Mouse (Mus musculus) MN1 (cell line): ENCODE results near the gene Vmn2r40.
"Not testable (repeated sequence)": the region's sequence is repeated elsewhere in the genome, so short reads cannot be mapped to it uniquely, and the experiment has no call there.

Source experiments
- DNase-seq: peaks from one replicate; pipeline ENCODE4 v3.0.0-alpha.2; 2016; ENCODE audit warnings: low spot score

The Vmn2r40 gene

GRCm38 (mm10) chr7:8931335-8931734, at the start of gene Vmn2r40:
TSS of gene Vmn2r40 (minus strand) at chr7:8931435.
- not testable (repeated sequence) for DNase-seq
